Mouse (Mus musculus) neural tube, embryonic 14.5 days (tissue): ENCODE measurements at regions not wholly inside any gene's neighbourhood (a gene's known extent, or its start where the extent isn't known, plus 50 kb on each side); places are given as distances from the start of the nearest gene placed in this dataset.
A peak's percentile ranks its signal among the peaks of the same experiment; 100 is the strongest.

ENCODE experiments used
- ATAC-seq: fragments of 200-750 bp; cut with Nextera tagmentation; 2 replicates; pipeline ENCODE4 v1.8.0; 2017; ENCODE audit warnings: low read depth, mild to moderate bottlenecking, moderate TSS enrichment, moderate library complexity
- H3K27ac ChIP-seq: fragments of 300-500 bp; sonication (generic); 2 replicates; pipeline ENCODE4 v1.5.1; 2014; ENCODE audit warnings: low read depth, mild to moderate bottlenecking, control low read depth, low read length, moderate library complexity, mixed read lengths
- H3K27me3 ChIP-seq: fragments of 300-500 bp; sonication (generic); 2 replicates; pipeline ENCODE4 v1.6.1; 2014; ENCODE audit warnings: low read length; ENCODE audit not compliant: control insufficient read depth, insufficient read depth
- H3K36me3 ChIP-seq: fragments of 300-500 bp; sonication (generic); 2 replicates; pipeline ENCODE4 v1.6.1; 2014; ENCODE audit warnings: low read length, mixed read lengths; ENCODE audit not compliant: control insufficient read depth, insufficient read depth
- H3K4me1 ChIP-seq: fragments of 300-500 bp; sonication (generic); 2 replicates; pipeline ENCODE4 v1.6.1; 2014; ENCODE audit warnings: low read length; ENCODE audit not compliant: control insufficient read depth, insufficient read depth
- H3K4me2 ChIP-seq: fragments of 300-500 bp; sonication (generic); 2 replicates; pipeline ENCODE4 v1.6.1; 2014; ENCODE audit warnings: mild to moderate bottlenecking, low read depth, low read length, control low read depth
- H3K4me3 ChIP-seq: fragments of 300-500 bp; sonication (generic); 2 replicates; pipeline ENCODE4 v1.5.1; 2014; ENCODE audit warnings: low read depth, low read length, control low read depth, mixed read lengths
- H3K9ac ChIP-seq: fragments of 300-500 bp; sonication (generic); replicated peaks from 2 replicates; pipeline ENCODE4 v1.6.1; 2014; ENCODE audit warnings: low read depth, mild to moderate bottlenecking, control low read depth, low read length, mixed read lengths
- H3K9me3 ChIP-seq: fragments of 300-500 bp; sonication (generic); 2 replicates; pipeline ENCODE4 v1.6.1; 2016; ENCODE audit warnings: low read length; ENCODE audit not compliant: control insufficient read depth
- WGBS: fragments of 180-500 bp; shearing (Covaris S2); extraction: QIAGEN DNeasy Blood & Tissue Kit; methylation state at CpG from one replicate; pipeline ENCODE4 v1.1.7; 2014; 5-methylcytosine and 5-hydroxymethylcytosine counted together

DNA sequence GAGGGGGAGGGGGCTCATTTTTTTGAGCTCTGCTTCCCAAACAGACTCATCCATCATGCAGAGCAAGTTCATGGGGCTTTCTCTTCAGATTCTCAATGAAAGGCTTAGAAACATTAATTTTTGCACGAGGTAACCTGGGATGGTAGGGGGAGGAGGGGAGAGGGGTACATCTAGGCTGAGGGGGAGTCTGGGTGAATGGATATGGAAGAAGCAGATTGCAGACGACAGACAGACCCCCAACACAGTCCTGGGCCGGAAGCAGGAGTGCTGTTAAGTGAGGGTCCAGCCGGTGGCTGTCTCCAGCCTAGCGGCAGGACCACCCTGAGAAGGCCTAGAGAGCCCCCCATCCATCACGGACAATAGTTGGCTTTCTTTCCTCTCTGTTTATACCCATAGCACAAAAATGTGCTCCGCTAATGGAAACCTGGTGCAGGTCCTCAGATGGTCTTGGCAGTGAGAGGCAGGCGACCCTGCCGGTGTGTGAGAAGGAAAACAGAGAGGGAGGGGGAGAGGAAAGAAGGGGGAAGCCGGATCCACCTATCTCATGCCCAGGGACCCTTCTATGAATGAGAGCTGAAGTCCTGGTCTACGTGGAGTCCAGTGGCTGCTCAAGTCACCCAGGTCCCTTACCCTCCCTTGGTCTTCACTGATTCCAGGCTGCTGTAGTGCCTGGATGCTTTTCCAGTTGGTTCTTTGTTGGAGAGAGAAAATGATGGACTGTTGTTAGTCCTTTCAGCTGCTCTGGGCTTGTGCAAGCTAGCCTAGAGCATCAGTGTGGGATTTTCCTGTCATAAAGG, 99.1 kb upstream of the Ccnd2 start:
- Histone ChIP-seq H3K36me3 (no peaks in the 10 kb centered on the region), H3K27me3 (no peaks in the 10 kb centered on the region), H3K4me1 (peaks cover 4% of the 10 kb centered on the region; the same call in 1 of the 2 replicates), H3K4me2 (no peak overlapping the region), H3K27ac (no peak overlapping the region), H3K4me3 (no peak overlapping the region), H3K9me3 (no peaks in the 10 kb centered on the region), H3K9ac (no peak overlapping the region)
- WGBS = 5% methylated on average over 11 of the region's 11 CpGs
- ATAC-seq = peak; percentile 38; the same call in 1 of the 2 replicates

DNA sequence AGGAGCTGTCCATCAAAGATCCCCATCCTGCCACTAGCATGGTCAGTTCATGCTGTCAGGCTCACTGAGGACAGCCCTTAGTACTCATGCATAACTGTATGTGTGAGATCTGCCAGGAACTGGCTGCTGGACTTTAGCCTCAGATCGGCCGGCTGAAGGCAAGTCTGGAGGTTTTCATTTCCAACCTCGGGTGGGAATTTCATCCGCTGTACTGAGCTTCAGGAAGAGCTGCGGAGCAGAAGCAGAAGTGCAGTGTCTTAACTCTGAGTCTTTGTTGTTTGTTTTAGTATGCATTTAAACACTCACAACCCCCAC, 99.6 kb upstream of the Ccnd2 start:
- ATAC-seq = no peak

DNA sequence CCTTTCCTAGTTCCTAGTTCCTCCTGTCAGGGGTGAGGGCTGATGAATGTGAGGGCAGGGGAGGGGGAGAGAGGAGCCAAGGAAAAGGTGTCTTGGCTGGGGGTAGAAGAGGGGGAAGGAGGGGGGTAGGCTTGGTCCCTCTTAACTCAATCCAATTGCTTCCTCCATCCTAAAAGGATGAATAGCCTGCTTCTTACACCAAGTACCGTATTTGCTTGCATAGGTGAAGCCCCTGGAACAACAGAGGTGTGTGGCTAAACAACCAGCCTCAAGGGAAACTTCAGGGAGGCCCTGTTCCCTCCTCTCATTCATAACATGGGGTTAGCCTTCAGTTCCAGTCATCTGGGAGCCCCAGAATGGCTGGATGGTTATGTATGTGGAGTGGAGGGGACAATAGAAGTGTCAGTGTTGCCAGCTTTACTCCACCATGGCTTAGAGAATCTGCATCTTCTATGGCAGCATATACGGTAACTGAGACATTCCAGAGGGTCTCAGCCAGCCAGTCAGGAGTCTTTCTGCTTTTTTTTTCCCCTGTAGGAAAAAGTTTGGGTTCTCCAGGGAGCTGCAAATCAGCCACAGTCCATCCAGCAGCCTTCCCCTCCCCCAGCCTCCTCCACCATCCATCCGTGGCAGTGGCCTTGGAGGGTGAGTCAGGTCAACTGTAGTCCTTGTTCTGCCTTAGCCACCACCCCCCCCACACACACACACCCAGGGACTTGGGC, 100.2 kb upstream of the Ccnd2 start:
- no peak overlapping the region for H3K4me3 ChIP-seq
- no peaks in the 10 kb centered on the region for H3K27me3 ChIP-seq
- WGBS = 5% methylated on average over 3 of the region's 3 CpGs
- H3K36me3 ChIP-seq = no peaks in the 10 kb centered on the region
- no peak overlapping the region for H3K27ac ChIP-seq
- H3K4me2 ChIP-seq = no peak overlapping the region
- 0 out of 2 replicates have a peak, but pooled peaks have one; percentile 15 for ATAC-seq
- no peak overlapping the region for H3K9ac ChIP-seq
- no peaks in the 10 kb centered on the region for H3K9me3 ChIP-seq
- peaks cover 4% of the 10 kb centered on the region; the same call in 1 of the 2 replicates for H3K4me1 ChIP-seq

More for the DNA sequence above, 99.6 kb upstream of the Ccnd2 start:
- WGBS = 3% methylated on average over 5 of the region's 5 CpGs
- no peaks in the 10 kb centered on the region for H3K27me3 ChIP-seq
- no peak overlapping the region for H3K27ac ChIP-seq
- H3K4me3 ChIP-seq = no peak overlapping the region
- H3K4me2 ChIP-seq = no peak overlapping the region
- no peak overlapping the region for H3K9ac ChIP-seq
- peaks cover 4% of the 10 kb centered on the region; the same call in 1 of the 2 replicates for H3K4me1 ChIP-seq
- no peaks in the 10 kb centered on the region for H3K9me3 ChIP-seq
- no peaks in the 10 kb centered on the region for H3K36me3 ChIP-seq

DNA sequence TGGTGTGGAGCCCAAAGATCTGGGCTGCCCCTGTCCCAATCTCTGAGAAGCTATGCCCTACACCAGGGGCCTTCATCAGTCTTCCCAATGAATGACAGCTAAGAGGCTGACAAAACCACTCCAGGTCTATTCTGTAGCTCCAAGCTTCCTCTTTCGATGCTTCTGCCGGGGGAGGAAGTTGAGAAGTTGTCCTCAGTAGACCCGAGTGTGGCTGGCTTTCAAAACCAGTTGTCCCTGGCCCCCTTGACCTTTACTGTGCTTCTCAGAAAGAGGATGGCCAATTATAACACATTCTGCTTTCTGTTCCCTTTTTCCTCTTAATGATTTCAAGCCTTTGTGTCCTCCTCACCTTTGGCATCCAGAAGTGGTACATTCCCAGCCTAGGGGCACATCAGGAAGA, 101.9 kb upstream of the Ccnd2 start:
- H3K9ac ChIP-seq = no peak overlapping the region
- no peak overlapping the region for H3K4me2 ChIP-seq
- H3K4me3 ChIP-seq = no peak overlapping the region
- no peaks in the 10 kb centered on the region for H3K36me3 ChIP-seq
- H3K27ac ChIP-seq = no peak overlapping the region
- no peaks in the 10 kb centered on the region for H3K9me3 ChIP-seq
- no peak for ATAC-seq
- WGBS = 87% methylated on average over 3 of the region's 3 CpGs
- peaks cover 4% of the 10 kb centered on the region; the same call in 1 of the 2 replicates for H3K4me1 ChIP-seq
- no peaks in the 10 kb centered on the region for H3K27me3 ChIP-seq

DNA sequence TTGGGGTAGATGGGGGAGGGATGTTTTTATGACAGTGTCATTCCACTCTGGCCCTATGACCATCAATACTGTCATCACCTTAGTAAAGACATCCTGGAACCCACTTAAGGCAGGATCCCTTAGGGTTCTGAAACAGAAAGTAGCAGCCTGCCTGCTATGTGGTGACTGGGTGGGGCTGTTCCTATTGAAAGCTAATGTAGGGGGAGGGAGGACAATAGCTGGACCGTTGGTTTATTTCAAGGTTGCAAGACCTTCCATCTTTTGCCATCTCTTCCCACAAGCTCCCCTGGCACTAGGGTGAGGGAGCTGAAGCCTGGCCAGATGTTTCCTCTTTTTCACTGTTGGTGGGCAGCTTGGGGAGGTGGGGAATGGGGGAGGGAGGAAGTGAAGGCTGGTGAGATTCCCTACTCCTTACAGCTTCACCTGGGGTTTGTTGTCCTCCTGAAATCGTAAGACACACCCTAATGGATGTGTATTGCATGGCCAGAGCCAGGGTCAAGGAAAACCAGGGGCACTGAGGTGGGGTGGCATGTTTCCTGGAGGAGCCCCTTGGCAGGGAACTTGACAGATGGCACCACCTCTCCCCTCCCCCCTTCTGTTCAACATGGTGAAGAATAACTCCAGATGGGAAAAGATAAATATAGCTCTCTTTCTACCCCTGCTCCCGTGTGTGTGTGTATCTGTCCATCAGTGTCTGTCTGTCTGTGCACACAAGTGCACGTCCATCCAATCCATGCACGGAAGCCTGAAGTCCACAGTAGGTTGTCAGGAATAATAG, 112.1 kb upstream of the Ccnd2 start:
- 68% methylated on average over 5 of the region's 5 CpGs for WGBS
- no peak for ATAC-seq
- Histone ChIP-seq H3K9me3 (no peaks in the 10 kb centered on the region), H3K27me3 (no peaks in the 10 kb centered on the region), H3K36me3 (no peaks in the 10 kb centered on the region), H3K9ac (no peak overlapping the region), H3K4me3 (no peak overlapping the region), H3K4me2 (no peak overlapping the region), H3K4me1 (0 out of 2 replicates have a peak, but pooled peaks cover 5% of the 10 kb centered on the region), H3K27ac (no peak overlapping the region)

DNA sequence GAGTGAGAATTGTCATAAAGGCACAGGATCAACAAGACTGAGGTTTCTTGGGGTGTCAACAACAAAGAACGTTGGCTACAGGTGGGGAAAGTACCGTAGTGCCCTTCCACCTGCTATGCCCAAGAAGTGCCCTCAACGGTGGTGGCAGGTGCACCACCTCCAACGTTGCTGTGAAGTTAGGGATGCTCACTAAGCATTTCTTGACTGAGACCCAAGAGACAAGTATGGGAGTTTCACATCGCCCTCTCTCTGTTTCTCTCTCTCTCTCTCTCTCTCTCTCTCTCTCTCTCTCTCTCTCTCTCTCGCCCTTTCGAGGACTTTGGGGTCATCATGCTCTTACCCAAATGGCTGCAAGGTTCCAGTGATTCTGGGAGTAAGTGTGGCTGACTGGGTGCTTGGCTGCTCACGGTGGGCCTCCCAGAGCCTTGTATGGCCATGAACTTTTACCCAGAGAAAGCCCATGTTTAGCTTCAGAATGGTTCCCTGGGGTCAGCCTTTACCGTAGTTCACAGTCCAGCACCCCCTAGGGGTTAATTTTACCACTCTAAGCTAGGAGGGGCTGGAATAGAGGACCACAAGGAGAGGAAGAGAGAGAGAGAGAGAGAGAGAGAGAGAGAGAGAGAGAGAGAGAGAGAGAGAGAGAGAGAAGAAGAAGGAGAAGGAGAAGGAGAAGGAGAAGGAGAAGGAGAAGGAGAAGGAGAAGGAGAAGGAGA, 113.2 kb upstream of the Ccnd2 start:
- Histone ChIP-seq H3K36me3 (no peaks in the 10 kb centered on the region), H3K4me2 (no peak overlapping the region), H3K27ac (no peak overlapping the region), H3K4me3 (no peak overlapping the region), H3K9ac (no peak overlapping the region), H3K9me3 (no peaks in the 10 kb centered on the region), H3K27me3 (no peaks in the 10 kb centered on the region), H3K4me1 (0 out of 2 replicates have a peak, but pooled peaks cover 5% of the 10 kb centered on the region)
- no peak for ATAC-seq
- WGBS = 77% methylated on average over 9 of the region's 9 CpGs

DNA sequence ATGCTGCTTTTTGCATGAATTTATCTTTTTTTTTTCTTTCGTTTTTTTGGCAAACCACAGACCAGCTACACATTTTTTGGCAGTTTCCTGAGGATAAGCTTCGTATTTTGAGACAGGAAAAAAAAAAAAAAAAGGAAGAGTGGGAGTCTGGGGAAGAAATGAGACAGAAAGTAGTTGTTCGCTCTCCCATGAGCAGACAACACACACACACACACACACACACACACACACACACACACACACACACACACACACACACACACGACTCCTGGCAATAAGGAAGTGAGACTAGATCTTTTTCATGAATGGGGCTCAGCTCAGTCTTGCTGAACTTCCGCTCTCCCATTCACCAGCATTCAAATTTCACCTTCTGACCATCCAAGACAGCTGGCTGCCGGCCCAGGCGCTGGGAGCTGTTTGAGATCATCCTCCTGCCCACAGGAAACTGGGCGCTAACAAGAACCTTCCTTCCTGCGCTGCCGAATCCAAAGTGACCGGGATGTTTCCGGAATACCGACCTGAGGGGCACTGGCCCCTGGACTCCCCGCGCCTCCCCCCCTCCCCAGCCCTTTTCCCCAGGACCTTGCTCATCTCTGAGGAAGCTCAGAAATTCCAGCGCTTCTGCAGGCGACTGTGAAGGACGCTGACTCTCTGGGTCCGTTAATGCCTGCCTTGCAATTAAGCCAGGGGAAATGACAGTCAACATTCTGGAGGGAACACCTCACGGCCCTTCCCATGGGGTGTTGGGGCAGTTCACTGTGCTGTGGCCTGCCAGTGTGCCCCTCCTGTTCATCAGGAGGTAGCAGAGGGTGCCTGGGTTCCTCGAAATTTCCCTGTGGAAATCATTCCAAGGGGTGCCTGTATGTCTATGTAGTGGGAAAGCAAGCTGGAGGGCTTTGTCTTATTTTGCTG, 114.2 kb upstream of the Ccnd2 start:
- Histone ChIP-seq H3K9ac (peak overlapping the region; percentile 39), H3K27ac (0 out of 2 replicates have a peak overlapping the region, but pooled peaks have one; percentile 23)
- WGBS = 10% methylated on average over 21 of the region's 21 CpGs

DNA sequence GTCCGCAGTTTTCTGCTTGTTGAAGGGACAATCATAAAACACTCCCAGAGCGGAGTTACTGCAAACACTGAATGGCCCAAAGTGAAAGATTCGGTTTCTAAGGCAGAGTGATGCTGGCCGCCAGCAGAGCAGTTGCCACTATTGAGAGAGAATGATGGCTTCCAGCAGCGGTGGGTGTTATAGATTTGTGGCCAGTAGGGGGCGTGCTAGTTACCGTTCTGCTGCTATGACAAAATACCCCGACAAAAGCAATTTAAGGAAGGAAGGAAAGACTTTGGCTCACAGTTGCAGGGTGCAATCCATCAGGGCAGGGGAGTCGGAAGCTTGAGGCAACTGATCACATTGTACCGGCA, 114.8 kb upstream of the Ccnd2 start:
- H3K9ac ChIP-seq = peak overlapping the region; percentile 39
- peak overlapping the region; percentile 25 for H3K4me3 ChIP-seq
- H3K36me3 ChIP-seq = no peaks in the 10 kb centered on the region
- no peaks in the 10 kb centered on the region for H3K9me3 ChIP-seq
- 30% methylated on average over 10 of the region's 10 CpGs for WGBS
- no peaks in the 10 kb centered on the region for H3K27me3 ChIP-seq
- ATAC-seq = peak; percentile 32; the same call in 1 of the 2 replicates
- H3K4me2 ChIP-seq = peak overlapping the region; percentile 58
- 0 out of 2 replicates have a peak, but pooled peaks cover 5% of the 10 kb centered on the region for H3K4me1 ChIP-seq
- H3K27ac ChIP-seq = no peak overlapping the region

More for the DNA sequence above, 114.2 kb upstream of the Ccnd2 start:
- Histone ChIP-seq H3K4me1 (0 out of 2 replicates have a peak, but pooled peaks cover 5% of the 10 kb centered on the region), H3K27me3 (no peaks in the 10 kb centered on the region), H3K9me3 (no peaks in the 10 kb centered on the region), H3K4me3 (peak overlapping the region; percentile 25), H3K36me3 (no peaks in the 10 kb centered on the region), H3K4me2 (peak overlapping the region; percentile 58)
- ATAC-seq = peak; percentile 66
